Mouse (Mus musculus): ENCODE results near the gene Chd8. TPM values are rescaled to one million over a fixed set of nuclear protein-coding genes. Genes with fewer than 3 reads are reported as not detected.

Gene Chd8
- total and polyA plus RNA-seq, 3 experiments: 17.3 to 96.8 (median 49.2) TPM

GRCm38 (mm10) chr14:52197156-52197878 lies 60.3 kb downstream of the Chd8 start, which contains the start of gene Supt16 (continued):
- TF ChIP-seq ZKSCAN1 (IDR thresholded peaks at IDR 0.05; ENCODE audit: borderline replicate concordance, low read depth, low read length) (no peak), BHLHE40 (IDR thresholded peaks at IDR 0.05; ENCODE audit: low read depth, low read length) (peak; percentile 97), CTCF (conservative IDR thresholded peaks at IDR 0.05 in 1 of 2, IDR thresholded peaks at IDR 0.05 in 1 of 2; ENCODE audit: low read depth in 2 of 2, low read length in 2 of 2) (no peak), USF2 (conservative IDR thresholded peaks at IDR 0.05; ENCODE audit: low read depth, low read length) (peak; percentile 89), MAZ (IDR thresholded peaks at IDR 0.05; ENCODE audit: low read depth, low read length) (0 out of 2 replicates have a peak, but pooled peaks have one; percentile 33), NRF1 (IDR thresholded peaks at IDR 0.05; ENCODE audit: low read depth, low read length) (no peak), JUND (conservative IDR thresholded peaks at IDR 0.05; ENCODE audit: low read depth, low read length) (no peak), NELFE (IDR thresholded peaks at IDR 0.05; ENCODE audit: low read depth, low read length) (peak; percentile 83), ZC3H11A (IDR thresholded peaks at IDR 0.05; ENCODE audit: low read depth, low read length) (no peak), UBTF (IDR thresholded peaks at IDR 0.05; ENCODE audit: low read depth, low read length) (peak; percentile 91), ETS1 (conservative IDR thresholded peaks at IDR 0.05; ENCODE audit: low read depth, low read length) (0 out of 2 replicates have a peak, but pooled peaks have one; percentile 20), IRF4 (IDR thresholded peaks at IDR 0.05; ENCODE audit: low read depth, low read length) (peak; percentile 48), MEF2A (IDR thresholded peaks at IDR 0.05; ENCODE audit: borderline replicate concordance, low read depth, low read length) (peak; percentile 60; the same call in 1 of the 2 replicates)

DNA sequence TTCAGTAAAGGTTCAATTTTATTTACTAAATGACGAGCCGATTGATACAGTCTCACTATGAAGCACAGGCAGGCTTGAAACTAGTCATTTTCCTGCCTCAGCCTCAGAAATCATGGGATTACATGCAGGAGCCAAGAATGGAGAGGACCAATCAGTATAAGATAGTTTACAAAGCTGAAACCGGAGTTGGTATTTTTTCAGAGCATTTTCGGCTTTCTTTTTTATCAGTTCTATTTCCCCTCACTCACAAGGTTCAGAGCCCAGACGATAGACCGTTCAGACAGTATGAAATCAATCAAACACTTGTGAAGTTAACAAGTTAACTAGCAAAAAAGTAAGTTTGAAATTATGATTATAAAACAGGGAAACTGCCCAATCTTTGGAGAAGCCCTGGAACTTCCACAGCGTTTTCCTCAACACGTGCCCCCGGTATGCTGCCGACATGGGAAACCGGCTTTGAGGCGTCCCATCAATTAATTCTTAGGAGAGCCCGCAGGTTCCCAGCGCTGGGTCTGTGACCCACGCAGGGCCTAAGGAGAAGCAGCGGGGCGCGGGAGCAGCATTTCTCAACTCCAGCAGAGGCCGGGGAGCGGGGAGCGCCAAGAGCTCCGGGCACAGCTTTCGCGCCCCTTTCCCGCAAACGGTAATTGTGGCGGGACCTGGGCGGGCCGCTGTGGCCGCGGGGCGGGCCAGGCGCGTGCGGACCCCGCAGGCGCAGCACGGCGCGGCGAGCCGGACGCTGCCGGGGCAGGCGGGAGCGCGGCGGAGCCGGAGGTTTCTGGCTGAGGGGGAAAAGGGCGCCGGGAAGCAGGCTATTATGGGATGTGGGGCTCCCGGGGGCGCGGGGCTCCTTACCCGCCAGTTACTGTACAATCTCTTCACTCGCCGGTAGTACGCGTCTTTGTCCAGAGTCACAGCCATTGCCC lies 61.1 kb downstream of the Chd8 start:
- H3K27me3 ChIP-seq (replicated peaks): no peaks in the 10 kb centered on the region
- DNase-seq (ENCODE audit: extremely low read depth): peak; percentile 22
- H3K36me3 ChIP-seq (replicated peaks in 1 of 2; ENCODE audit: control insufficient read depth in 1 of 2, insufficient read depth in 1 of 2, low read length in 1 of 2): peaks cover 15 to 54% of the 10 kb centered on the region in 2 experiments
- H3K4me1 ChIP-seq (ENCODE audit: control insufficient read depth in 1 of 2, insufficient read depth in 2 of 2): peaks cover 5 to 39% of the 10 kb centered on the region in 2 experiments; a peak in 3 of 4 replicates
- dilution Hi-C loops (cut with MboI; ENCODE audit: extremely low pct_ligation_motif_present, extremely low pct_unique_long_range_greater_than_20kb, low sequenced_read_pairs): no loop called here
- TF ChIP-seq MAX (IDR thresholded peaks at IDR 0.05; ENCODE audit: low read length): peak; percentile 70; the same call in 1 of the 2 replicates
- TF ChIP-seq MXI1 (IDR thresholded peaks at IDR 0.05; ENCODE audit: low read depth, low read length): peak; percentile 81; the same call in 1 of the 2 replicates
- TF ChIP-seq MAZ (IDR thresholded peaks at IDR 0.05; ENCODE audit: low read depth, low read length): no peak
- TF ChIP-seq SIN3A (IDR thresholded peaks at IDR 0.05; ENCODE audit: low read length): peak; percentile 24; the same call in 1 of the 2 replicates
- no peak for TF ChIP-seq UBTF (IDR thresholded peaks at IDR 0.05; ENCODE audit: low read depth, low read length)
- TF ChIP-seq NRF1 (IDR thresholded peaks at IDR 0.05; ENCODE audit: low read depth, low read length): 0 out of 2 replicates have a peak, but pooled peaks have one; percentile 3
- TF ChIP-seq RCOR1 (conservative IDR thresholded peaks at IDR 0.05; ENCODE audit: low read depth, low read length): no peak
- TF ChIP-seq CHD1 (IDR thresholded peaks at IDR 0.05; ENCODE audit: low read depth, low read length): peak; percentile 81
- TF ChIP-seq BHLHE40 (IDR thresholded peaks at IDR 0.05; ENCODE audit: low read depth, low read length): peak; percentile 70
- peak; percentile 74 for TF ChIP-seq MYC (IDR thresholded peaks at IDR 0.05; ENCODE audit: low read depth, low read length)
- TF ChIP-seq ZC3H11A (IDR thresholded peaks at IDR 0.05; ENCODE audit: low read depth, low read length): no peak
- TF ChIP-seq ZNF384 (IDR thresholded peaks at IDR 0.05; ENCODE audit: low read depth, low read length): peak; percentile 16; the same call in 1 of the 2 replicates
- peak overlapping the region; percentile 99 for H3K4me2 ChIP-seq (ENCODE audit: insufficient read depth, low read depth, poor library complexity, severe bottlenecking)
- H3K9ac ChIP-seq (ENCODE audit: insufficient read depth, low read depth): peak overlapping the region; percentile 92
- H3K27ac ChIP-seq (ENCODE audit: insufficient read depth, low read depth): peak overlapping the region; percentile 88
- in situ Hi-C loops (cut with MboI; ENCODE audit: low pct_ligation_motif_present, low pct_unique_long_range_greater_than_20kb, low sequenced_read_pairs): loop anchor here (10.0 kb wide), 1 partner anchor 138 kb away; no protein-coding TSS in a partner anchor
- H3K4me3 ChIP-seq (replicated peaks in 1 of 3; ENCODE audit: low read depth in 2 of 3, low read length in 2 of 3, poor library complexity in 1 of 3): peak overlapping the region; percentile 59 to 94 (median 73)
- H3K9me3 ChIP-seq (replicated peaks; ENCODE audit: low read length): no peaks in the 10 kb centered on the region
- peaks cover 52% of the 10 kb centered on the region for H3K79me2 ChIP-seq (replicated peaks; ENCODE audit: control insufficient read depth, extremely low read depth, insufficient read depth, poor library complexity, severe bottlenecking)

All from CH12.LX (cell line).